Mouse (Mus musculus) hindbrain, embryonic 10.5 days (tissue): ENCODE measurements around the gene Afm. TPM values are rescaled to one million over a fixed set of nuclear protein-coding genes. Genes with fewer than 3 reads are reported as not detected.

ENCODE experiments used
- DNase-seq: peaks from one replicate; pipeline ENCODE4 v3.0.0-alpha.2; 2017; ENCODE audit warnings: low spot score
- H3K27ac ChIP-seq: fragments of 300-500 bp; sonication (generic); 2 replicates; pipeline ENCODE4 v1.5.1; 2016; ENCODE audit warnings: mild to moderate bottlenecking, moderate library complexity
- H3K27me3 ChIP-seq: fragments of 300-500 bp; sonication (generic); 2 replicates; pipeline ENCODE4 v1.6.1; 2016; ENCODE audit warnings: mild to moderate bottlenecking; ENCODE audit not compliant: poor library complexity, insufficient read depth, severe bottlenecking
- H3K36me3 ChIP-seq: fragments of 300-500 bp; sonication (generic); 2 replicates; pipeline ENCODE4 v1.6.1; 2016; ENCODE audit warnings: mild to moderate bottlenecking, moderate library complexity
- H3K4me1 ChIP-seq: fragments of 300-500 bp; sonication (generic); replicated peaks from 2 replicates; pipeline ENCODE4 v1.6.1; 2016; ENCODE audit warnings: mild to moderate bottlenecking
- H3K4me3 ChIP-seq: fragments of 300-500 bp; sonication (generic); 2 replicates; pipeline ENCODE4 v1.5.1; 2016; ENCODE audit warnings: mild to moderate bottlenecking, moderate library complexity
- H3K9me3 ChIP-seq: fragments of 300-500 bp; sonication (generic); 2 replicates; pipeline ENCODE4 v1.6.1; 2016; ENCODE audit warnings: mild to moderate bottlenecking, moderate library complexity
- WGBS: fragments of 180-500 bp; shearing (Covaris S2); methylation state at CpG from one replicate; pipeline ENCODE4 v1.1.7; 2016; 5-methylcytosine and 5-hydroxymethylcytosine counted together
- polyA plus RNA-seq: library from polyadenylated mRNA; unstranded; fragments of >200 nt; fragmentation: Nextera tagmentation; extraction: Ambion mirVana; gene quantifications from 2 replicates; pipeline ENCODE4 v1.2.1, GENCODE M21; 2016

Gene Afm
- polyA plus RNA-seq, 1 experiment from 2014 or later = not detected

GRCm38 (mm10) chr5:90500714-90501113, 18.0 kb upstream of the Afm start:
- Histone ChIP-seq H3K27ac (no peak overlapping the region), H3K9me3 (no peaks in the 10 kb centered on the region), H3K27me3 (no peaks in the 10 kb centered on the region), H3K4me1 (no peaks in the 10 kb centered on the region), H3K4me3 (no peak overlapping the region), H3K36me3 (no peaks in the 10 kb centered on the region)
- peak; percentile 77 for DNase-seq
- 6% methylated on average over 6 of the region's 6 CpGs for WGBS

GRCm38 (mm10) chr5:90501752-90502151, 17.0 kb upstream of the Afm start:
- no peak for DNase-seq
- H3K27me3 ChIP-seq = no peaks in the 10 kb centered on the region
- no peak overlapping the region for H3K4me3 ChIP-seq
- no peaks in the 10 kb centered on the region for H3K36me3 ChIP-seq
- WGBS = 89% methylated on average over 5 of the region's 5 CpGs
- H3K27ac ChIP-seq = no peak overlapping the region
- H3K4me1 ChIP-seq = no peaks in the 10 kb centered on the region
- no peaks in the 10 kb centered on the region for H3K9me3 ChIP-seq

- Histone ChIP-seq H3K27ac (no peak overlapping the region), H3K36me3 (no peaks in the 10 kb centered on the region), H3K4me1 (no peaks in the 10 kb centered on the region; the same call in 1 of the 2 replicates), H3K9me3 (no peaks in the 10 kb centered on the region), H3K4me3 (no peak overlapping the region), H3K27me3 (no peaks in the 10 kb centered on the region)
- WGBS = 87% methylated on average over 11 of the region's 11 CpGs
- no peak for DNase-seq
These were observed 14.0 kb upstream of the Afm start for GRCm38 (mm10) chr5:90504742-90505141.

GRCm38 (mm10) chr5:90506507-90506906, 12.2 kb upstream of the Afm start:
- DNase-seq = no peak
- H3K4me3 ChIP-seq = no peak overlapping the region
- no peaks in the 10 kb centered on the region for H3K27me3 ChIP-seq
- no peaks in the 10 kb centered on the region for H3K9me3 ChIP-seq
- 73% methylated on average over 2 of the region's 2 CpGs for WGBS
- no peaks in the 10 kb centered on the region for H3K36me3 ChIP-seq
- no peaks in the 10 kb centered on the region; the same call in 1 of the 2 replicates for H3K4me1 ChIP-seq
- no peak overlapping the region for H3K27ac ChIP-seq

- H3K4me1 ChIP-seq = no peaks in the 10 kb centered on the region; the same call in 1 of the 2 replicates
- H3K4me3 ChIP-seq = no peak overlapping the region
- no peaks in the 10 kb centered on the region for H3K9me3 ChIP-seq
- DNase-seq = no peak
- no peak overlapping the region for H3K27ac ChIP-seq
- 47% methylated on average over 13 of the region's 13 CpGs for WGBS
- no peaks in the 10 kb centered on the region for H3K27me3 ChIP-seq
- no peaks in the 10 kb centered on the region for H3K36me3 ChIP-seq
These were observed 11.3 kb upstream of the Afm start for GRCm38 (mm10) chr5:90507411-90507949.

- Histone ChIP-seq H3K9me3 (no peaks in the 10 kb centered on the region), H3K27ac (no peak overlapping the region), H3K4me3 (no peak overlapping the region), H3K36me3 (no peaks in the 10 kb centered on the region), H3K27me3 (no peaks in the 10 kb centered on the region), H3K4me1 (no peaks in the 10 kb centered on the region; the same call in 1 of the 2 replicates)
- WGBS = 96% methylated on average over 5 of the region's 5 CpGs
- no peak for DNase-seq
These were observed 8.7 kb upstream of the Afm start for GRCm38 (mm10) chr5:90509828-90510592.

- Histone ChIP-seq H3K4me3 (no peak overlapping the region), H3K9me3 (no peaks in the 10 kb centered on the region), H3K27me3 (no peaks in the 10 kb centered on the region), H3K27ac (no peak overlapping the region), H3K36me3 (no peaks in the 10 kb centered on the region), H3K4me1 (no peaks in the 10 kb centered on the region; the same call in 1 of the 2 replicates)
- 86% methylated on average over 6 of the region's 6 CpGs for WGBS
- DNase-seq = no peak
These were observed 6.3 kb upstream of the Afm start for GRCm38 (mm10) chr5:90512288-90512955.

- Histone ChIP-seq H3K4me1 (no peaks in the 10 kb centered on the region), H3K9me3 (no peaks in the 10 kb centered on the region), H3K27me3 (no peaks in the 10 kb centered on the region), H3K4me3 (no peak overlapping the region), H3K27ac (no peak overlapping the region), H3K36me3 (no peaks in the 10 kb centered on the region)
- WGBS = 88% methylated on average over 6 of the region's 6 CpGs
- DNase-seq = no peak
These were observed 3.2 kb upstream of the Afm start for GRCm38 (mm10) chr5:90515561-90515960.

- 87% methylated on average over 8 of the region's 8 CpGs for WGBS
- no peaks in the 10 kb centered on the region for H3K27me3 ChIP-seq
These were observed 32.5 kb downstream of the Afm start for GRCm38 (mm10) chr5:90551191-90551590.

GRCm38 (mm10) chr5:90556052-90556451, 37.3 kb downstream of the Afm start:
- no peaks in the 10 kb centered on the region for H3K4me1 ChIP-seq
- no peak overlapping the region for H3K27ac ChIP-seq
- no peak overlapping the region for H3K4me3 ChIP-seq
- H3K36me3 ChIP-seq = no peaks in the 10 kb centered on the region
- no peak for DNase-seq
- H3K9me3 ChIP-seq = no peaks in the 10 kb centered on the region
- no peaks in the 10 kb centered on the region for H3K27me3 ChIP-seq
- 79% methylated on average over 3 of the region's 3 CpGs for WGBS

More at GRCm38 (mm10) chr5:90551191-90551590, 32.5 kb downstream of the Afm start:
- Histone ChIP-seq H3K36me3 (no peaks in the 10 kb centered on the region), H3K4me1 (no peaks in the 10 kb centered on the region), H3K27ac (no peak overlapping the region), H3K9me3 (no peaks in the 10 kb centered on the region), H3K4me3 (no peak overlapping the region)
- no peak for DNase-seq

- Histone ChIP-seq H3K4me3 (no peak within 1 kb of the TSS), H3K36me3 (no peaks in the 10 kb centered on the region), H3K27ac (no peak within 1 kb of the TSS), H3K4me1 (no peaks in the 10 kb centered on the region), H3K9me3 (no peaks in the 10 kb centered on the region), H3K27me3 (no peaks in the 10 kb centered on the region)
- DNase-seq = no peak
- 89% methylated on average over 6 of the region's 6 CpGs for WGBS
These were observed 42.0 kb downstream of the Afm start, which contains the start of gene 5830473C10Rik for GRCm38 (mm10) chr5:90560743-90561142. Gene 5830473C10Rik (plus strand): TSS chr5:90561107.

GRCm38 (mm10) chr5:90561721-90562275, 43.1 kb downstream of the Afm start:
- DNase-seq = no peak
- Histone ChIP-seq H3K36me3 (no peaks in the 10 kb centered on the region), H3K4me1 (no peaks in the 10 kb centered on the region), H3K27me3 (no peaks in the 10 kb centered on the region), H3K9me3 (no peaks in the 10 kb centered on the region), H3K4me3 (no peak overlapping the region), H3K27ac (no peak overlapping the region)
- 94% methylated on average over 11 of the region's 11 CpGs for WGBS

- Histone ChIP-seq H3K4me1 (no peaks in the 10 kb centered on the region), H3K36me3 (no peaks in the 10 kb centered on the region), H3K4me3 (no peak overlapping the region), H3K27me3 (no peaks in the 10 kb centered on the region), H3K9me3 (no peaks in the 10 kb centered on the region), H3K27ac (no peak overlapping the region)
- WGBS = 93% methylated on average over 4 of the region's 4 CpGs
- DNase-seq = no peak
These were observed 44.1 kb downstream of the Afm start for GRCm38 (mm10) chr5:90562880-90563279.
